Mouse (Mus musculus): ENCODE results near the gene Gm428.
"Not testable (repeated sequence)": the region's sequence is repeated elsewhere in the genome, so short reads cannot be mapped to it uniquely, and the experiment has no call there.

Gm428 gene

GRCm38 (mm10) chr4:73683216-73683615, at the start of gene Gm428:
TSS of gene Gm428 (plus strand) at chr4:73683516.
- DNase-seq: not testable (repeated sequence)

GRCm38 (mm10) chr4:73637821-73638220, 45.5 kb upstream of the Gm428 start, which contains the start of gene Gm11236:
TSS of gene Gm11236 (plus strand) at chr4:73638121.
- DNase-seq: not testable (repeated sequence)

GRCm38 (mm10) chr4:73661864-73662263, 21.5 kb upstream of the Gm428 start:
- DNase-seq: not testable (repeated sequence)

- DNase-seq: not testable (repeated sequence)
These were observed 15.3 kb upstream of the Gm428 start, which contains the start of gene Gm11239 for GRCm38 (mm10) chr4:73668054-73668453. TSS of gene Gm11239 (plus strand) at chr4:73668354.

- DNase-seq: no peak
These were observed 35.4 kb downstream of the Gm428 start for GRCm38 (mm10) chr4:73718761-73719160.

- no peak for DNase-seq
These were observed 36.5 kb downstream of the Gm428 start for GRCm38 (mm10) chr4:73719819-73720218.

Data from right cerebral cortex, adult 18-20 months (tissue).